ENCODE assay signal across 22 mouse cellular contexts in genomic region chr1:172212776-172213175, GRCm38 (mm10). TPM values are rescaled to one million over a fixed set of nuclear protein-coding genes. Genes with fewer than 3 reads are reported as not detected.
DNase-seq lines count a peak whose midpoint lies in the region; ATAC-seq and TF ChIP-seq lines count a peak whose summit lies in the region.
"Had no signal": no experiment of that assay in that cellular context is flagged by ENCODE, and none has a peak within 500 bp of the region (broad histone marks: within the 10 kb centered on the region; RNA-seq: fewer than 3 reads in every experiment).

No protein-coding gene starts in this region.

- no peaks in the 10 kb centered on the region; the same call in 1 of the 2 replicates for H3K36me3 ChIP-seq in hindbrain, embryonic 13.5 days
- H3K36me3 ChIP-seq in hindbrain, postnatal 0 days (ENCODE audit: insufficient read depth, low read length), result no peaks in the 10 kb centered on the region
- no peaks in the 10 kb centered on the region for H3K36me3 ChIP-seq in ES-Bruce4 (ENCODE audit: control insufficient read depth, insufficient read depth, low read length, poor library complexity, severe bottlenecking)
- H3K36me3 ChIP-seq in embryonic facial prominence, embryonic 14.5 days (ENCODE audit: control insufficient read depth, insufficient read depth, low read length), result no peaks in the 10 kb centered on the region
- H3K36me3 ChIP-seq: hindbrain, embryonic 15.5 days; liver, embryonic 13.5 days had no signal

- intact Hi-C loops in gastrocnemius, adult 2 months (cut with DNase I), result no loop called here

- no peak for TF ChIP-seq EP300 in ES-Bruce4 (IDR thresholded peaks at IDR 0.05; ENCODE audit: insufficient read depth, low read depth, low read length)

- peaks cover 36% of the 10 kb centered on the region for H3K4me1 ChIP-seq in hindbrain, embryonic 13.5 days (replicated peaks)
- peaks cover 9% of the 10 kb centered on the region for H3K4me1 ChIP-seq in hindbrain, postnatal 0 days (ENCODE audit: insufficient read depth, low read length)
- peaks cover 11% of the 10 kb centered on the region for H3K4me1 ChIP-seq in ES-Bruce4 (ENCODE audit: control insufficient read depth, insufficient read depth, low read length)
- peaks cover 11% of the 10 kb centered on the region; the same call in 1 of the 2 replicates for H3K4me1 ChIP-seq in embryonic facial prominence, embryonic 14.5 days (ENCODE audit: control insufficient read depth, insufficient read depth, low read length)

- peak overlapping the region; percentile 77; the same call in 1 of the 2 replicates for H3K4me3 ChIP-seq in gastrocnemius, adult 2 months
- no peak overlapping the region for H3K4me3 ChIP-seq in hindbrain, embryonic 13.5 days
- H3K4me3 ChIP-seq in hindbrain, postnatal 0 days (ENCODE audit: low read length), result no peak overlapping the region
- no peak overlapping the region for H3K4me3 ChIP-seq in ES-Bruce4 (ENCODE audit: low read depth, low read length)
- H3K4me3 ChIP-seq in embryonic facial prominence, embryonic 14.5 days (ENCODE audit: low read depth, low read length), result no peak overlapping the region
- H3K4me3 ChIP-seq: erythroblast, embryonic 14.5 days; hindbrain, embryonic 15.5 days; liver, embryonic 13.5 days had no signal

- no peak for TF ChIP-seq POLR2A in ES-Bruce4 (IDR thresholded peaks at IDR 0.05; ENCODE audit: insufficient read depth, low read length)

- no peaks in the 10 kb centered on the region for H3K27me3 ChIP-seq in hindbrain, embryonic 13.5 days
- H3K27me3 ChIP-seq in hindbrain, postnatal 0 days (ENCODE audit: insufficient read depth, low read length), result no peaks in the 10 kb centered on the region
- no peaks in the 10 kb centered on the region for H3K27me3 ChIP-seq in ES-Bruce4 (ENCODE audit: control insufficient read depth, insufficient read depth, low read length, poor library complexity, severe bottlenecking)
- H3K27me3 ChIP-seq in embryonic facial prominence, embryonic 14.5 days (replicated peaks; ENCODE audit: control insufficient read depth, insufficient read depth, low read length), result no peaks in the 10 kb centered on the region
- H3K27me3 ChIP-seq: hindbrain, embryonic 15.5 days; liver, embryonic 13.5 days had no signal

- no peak for DNase-seq in gastrocnemius, adult 2 months
- DNase-seq in gastrocnemius, adult 8-10 months (ENCODE audit: low spot score in 2 of 2), result no peak
- DNase-seq in hindbrain, postnatal 0 days (ENCODE audit: low spot score), result no peak
- DNase-seq in embryonic facial prominence, embryonic 14.5 days (ENCODE audit: low spot score), result no peak
- no peak for DNase-seq in natural killer cell, adult 2 months (ENCODE audit: low spot score in 2 of 2)
- DNase-seq: adrenal gland, postnatal 14 days; cerebellum, adult 9-10 months; embryo, embryonic 11 days; kidney, adult 18-20 months; liver, embryonic 13.5 days; right cerebral cortex, adult 18-20 months had no signal

- no peaks in the 10 kb centered on the region for H3K9me3 ChIP-seq in hindbrain, embryonic 13.5 days
- H3K9me3 ChIP-seq in hindbrain, postnatal 0 days (ENCODE audit: low read length), result no peaks in the 10 kb centered on the region
- H3K9me3 ChIP-seq in ES-Bruce4 (replicated peaks; ENCODE audit: control insufficient read depth, insufficient read depth, low read length, poor library complexity, severe bottlenecking), result no peaks in the 10 kb centered on the region
- no peaks in the 10 kb centered on the region for H3K9me3 ChIP-seq in embryonic facial prominence, embryonic 14.5 days (ENCODE audit: control insufficient read depth, low read length)
- H3K9me3 ChIP-seq: hindbrain, embryonic 15.5 days; liver, embryonic 13.5 days had no signal

- H3K27ac ChIP-seq in gastrocnemius, adult 2 months, result peak overlapping the region; percentile 70; the same call in 1 of the 2 replicates
- peak overlapping the region; percentile 9 for H3K27ac ChIP-seq in hindbrain, embryonic 13.5 days
- no peak overlapping the region for H3K27ac ChIP-seq in hindbrain, postnatal 0 days
- H3K27ac ChIP-seq in ES-Bruce4 (ENCODE audit: insufficient read depth, low read length), result peak overlapping the region; percentile 52
- peak overlapping the region; percentile 17; the same call in 1 of the 2 replicates for H3K27ac ChIP-seq in embryonic facial prominence, embryonic 14.5 days (replicated peaks; ENCODE audit: low read depth, low read length)
- H3K27ac ChIP-seq: hindbrain, embryonic 15.5 days; liver, embryonic 13.5 days had no signal

- H3K4me2 ChIP-seq in hindbrain, embryonic 13.5 days, result no peak overlapping the region
- no peak overlapping the region for H3K4me2 ChIP-seq in hindbrain, postnatal 0 days (ENCODE audit: low read depth, low read length)
- no peak overlapping the region for H3K4me2 ChIP-seq in embryonic facial prominence, embryonic 14.5 days (ENCODE audit: low read depth, low read length)
- H3K4me2 ChIP-seq: hindbrain, embryonic 15.5 days; liver, embryonic 13.5 days had no signal

- TF ChIP-seq CTCF in gastrocnemius, adult 2 months (IDR thresholded peaks at IDR 0.05), result no peak
- no peak for TF ChIP-seq CTCF in hindbrain, postnatal 0 days (IDR thresholded peaks at IDR 0.05; ENCODE audit: low read depth)
- TF ChIP-seq CTCF in ES-Bruce4 (IDR thresholded peaks at IDR 0.05; ENCODE audit: low read depth, low read length), result no peak

- 43% methylated on average over 5 of the region's 5 CpGs for WGBS in hindbrain, embryonic 13.5 days
- 37% methylated on average over 5 of the region's 5 CpGs for WGBS in hindbrain, postnatal 0 days
- WGBS in embryonic facial prominence, embryonic 14.5 days, result 50% methylated on average over 5 of the region's 5 CpGs

- ATAC-seq in hindbrain, embryonic 13.5 days (ENCODE audit: low FRiP score), result no peak
- no peak for ATAC-seq in hindbrain, postnatal 0 days
- ATAC-seq in embryonic facial prominence, embryonic 14.5 days (ENCODE audit: low read depth), result no peak
- ATAC-seq in CD4-positive, CD25-positive, alpha-beta regulatory T cell, adult 4 months, result no peak

- H3K9ac ChIP-seq in hindbrain, embryonic 13.5 days, result no peak overlapping the region
- H3K9ac ChIP-seq in hindbrain, postnatal 0 days (replicated peaks; ENCODE audit: low read length), result no peak overlapping the region
- H3K9ac ChIP-seq in ES-Bruce4 (ENCODE audit: low read depth, poor library complexity, severe bottlenecking), result 0 out of 2 replicates have a peak overlapping the region, but pooled peaks have one; percentile 18
- no peak overlapping the region for H3K9ac ChIP-seq in embryonic facial prominence, embryonic 14.5 days (ENCODE audit: low read depth, low read length)
- H3K9ac ChIP-seq: hindbrain, embryonic 15.5 days; liver, embryonic 13.5 days had no signal

RNA-seq across cellular contexts. Expression of gene Pea15a, which starts 6.2 kb away (rescaled TPM):
- total RNA-seq in gastrocnemius, adult 2 months (2021), result 10 to 100 TPM; 19.5 to 35.2 TPM
- total RNA-seq in gastrocnemius, adult 8-10 months (2022), result 10 to 100 TPM; 15.6 to 23.8 (median 20.3) TPM
- 400 and 410 TPM in 2 replicates for polyA plus RNA-seq in hindbrain, embryonic 13.5 days (2015; fragmentation: Nextera tagmentation; extraction: Ambion mirVana)
- total RNA-seq in hindbrain, postnatal 0 days (2014; rRNA removed), result 289 and 309 TPM in 2 replicates
- polyA plus RNA-seq in hindbrain, postnatal 0 days (2015; fragmentation: Nextera tagmentation; extraction: Ambion mirVana), result 503 and 511 TPM in 2 replicates
- 61.0 and 62.6 TPM in 2 replicates for polyA plus RNA-seq in ES-Bruce4 (2011; ENCODE audit: insufficient read depth, insufficient read length, low read depth, missing spikeins)
- 149 and 150 TPM in 2 replicates for polyA plus RNA-seq in embryonic facial prominence, embryonic 14.5 days (2014; fragmentation: Nextera tagmentation; extraction: Ambion mirVana)
- 10 to 100 TPM; 55.4 to 76.7 TPM for polyA plus RNA-seq in CD4-positive, CD25-positive, alpha-beta regulatory T cell, adult 4 months (2017; shearing (Covaris generic))

RNA-seq across cellular contexts. Expression of gene Casq1, which starts 6.9 kb away (rescaled TPM):
- total RNA-seq in gastrocnemius, adult 2 months (2021), result 1,000 to 10,000 TPM; 2,819 to 3,581 TPM
- total RNA-seq in gastrocnemius, adult 8-10 months (2022), result 1,000 to 10,000 TPM; 2,216 to 3,193 (median 3,049) TPM
- 2.3 and 2.4 TPM in 2 replicates for polyA plus RNA-seq in hindbrain, embryonic 13.5 days (2015; fragmentation: Nextera tagmentation; extraction: Ambion mirVana)
- 0.78 and 2.4 TPM in 2 replicates for total RNA-seq in hindbrain, postnatal 0 days (2014; rRNA removed)
- polyA plus RNA-seq in hindbrain, postnatal 0 days (2015; fragmentation: Nextera tagmentation; extraction: Ambion mirVana), result 1.7 and 2.0 TPM in 2 replicates
- 1.7 and 1.8 TPM in 2 replicates for polyA plus RNA-seq in ES-Bruce4 (2011; ENCODE audit: insufficient read depth, insufficient read length, low read depth, missing spikeins)
- 39.4 and 74.3 TPM in 2 replicates for polyA plus RNA-seq in embryonic facial prominence, embryonic 14.5 days (2014; fragmentation: Nextera tagmentation; extraction: Ambion mirVana)
- polyA plus RNA-seq in CD4-positive, CD25-positive, alpha-beta regulatory T cell, adult 4 months (2017; shearing (Covaris generic)), result not detected
- total RNA-seq: megakaryocyte progenitor cell, adult 5-6 weeks; MEL; neutrophil, adult 5-6 weeks had no signal
- polyA plus RNA-seq: erythroblast, embryonic 14.5 days had no signal

RNA-seq across cellular contexts. Expression of gene Atp1a4, which starts 45.4 kb away (rescaled TPM):
- total RNA-seq in gastrocnemius, adult 2 months (2021), result under 1 TPM; 0.20 to 0.43 TPM
- total RNA-seq in gastrocnemius, adult 8-10 months (2022), result under 1 TPM; 0.11 to 0.44 (median 0.27) TPM
- 0.06 TPM in 1 of 2 replicates, not detected in the other for polyA plus RNA-seq in hindbrain, embryonic 13.5 days (2015; fragmentation: Nextera tagmentation; extraction: Ambion mirVana)
- total RNA-seq in hindbrain, postnatal 0 days (2014; rRNA removed), result 0.10 TPM in 1 of 2 replicates, not detected in the other
- 0.05 TPM in 1 of 2 replicates, not detected in the other for polyA plus RNA-seq in hindbrain, postnatal 0 days (2015; fragmentation: Nextera tagmentation; extraction: Ambion mirVana)
- not detected in 2 replicates for polyA plus RNA-seq in ES-Bruce4 (2011; ENCODE audit: insufficient read depth, insufficient read length, low read depth, missing spikeins)
- 0.05 TPM in 1 of 2 replicates, not detected in the other for polyA plus RNA-seq in embryonic facial prominence, embryonic 14.5 days (2014; fragmentation: Nextera tagmentation; extraction: Ambion mirVana)
- polyA plus RNA-seq in CD4-positive, CD25-positive, alpha-beta regulatory T cell, adult 4 months (2017; shearing (Covaris generic)), result not detected
- total RNA-seq: layer of hippocampus, postnatal 25 days; left cerebral cortex, postnatal 36 days; megakaryocyte progenitor cell, adult 5-6 weeks; MEL; neutrophil, adult 5-6 weeks had no signal
- polyA plus RNA-seq: erythroblast, embryonic 14.5 days; liver, embryonic 13.5 days; lung, embryonic 16.5 days had no signal

RNA-seq across cellular contexts. Expression of gene Igsf8, which starts 48.7 kb away (rescaled TPM):
- total RNA-seq in gastrocnemius, adult 2 months (2021), result 1 to 10 TPM; 7.4 to 8.3 TPM
- total RNA-seq in gastrocnemius, adult 8-10 months (2022), result 10 to 100 TPM in 1 of 4 experiments, 1 to 10 TPM in 3; 7.3 to 10.5 (median 7.7) TPM
- 104 and 112 TPM in 2 replicates for polyA plus RNA-seq in hindbrain, embryonic 13.5 days (2015; fragmentation: Nextera tagmentation; extraction: Ambion mirVana)
- 136 and 150 TPM in 2 replicates for total RNA-seq in hindbrain, postnatal 0 days (2014; rRNA removed)
- 90.2 and 90.8 TPM in 2 replicates for polyA plus RNA-seq in hindbrain, postnatal 0 days (2015; fragmentation: Nextera tagmentation; extraction: Ambion mirVana)
- polyA plus RNA-seq in ES-Bruce4 (2011; ENCODE audit: insufficient read depth, insufficient read length, low read depth, missing spikeins), result 35.4 and 35.8 TPM in 2 replicates
- polyA plus RNA-seq in embryonic facial prominence, embryonic 14.5 days (2014; fragmentation: Nextera tagmentation; extraction: Ambion mirVana), result 57.2 and 60.4 TPM in 2 replicates
- polyA plus RNA-seq in CD4-positive, CD25-positive, alpha-beta regulatory T cell, adult 4 months (2017; shearing (Covaris generic)), result 1 to 10 TPM; 3.8 to 5.5 TPM

Comparison
In these comparisons a context has a peak if more than half of its experiments do, and no peak if none do; other contexts are left out.
1. RNA of gene Casq1, which starts 6.9 kb away (polyA plus RNA-seq): 39.4 to 74.3 TPM in embryonic facial prominence, embryonic 14.5 days; 2.3 to 2.4 TPM in hindbrain, embryonic 13.5 days, 1.7 to 1.8 TPM in ES-Bruce4, 1.7 to 2.0 TPM in hindbrain, postnatal 0 days and not detected in CD4-positive, CD25-positive, alpha-beta regulatory T cell, adult 4 months; every median in the first group is over 10 times any median in the second.